In genomic region chrX:160935541-160935940, GRCm38 (mm10) we compare ENCODE assay signal across 10 mouse cellular contexts. TPM values are rescaled to one million over a fixed set of nuclear protein-coding genes. Genes with fewer than 3 reads are reported as not detected.
A peak's percentile ranks its signal among the peaks of the same experiment; 100 is the strongest.
DNase-seq lines count a peak whose midpoint lies in the region; TF ChIP-seq lines count a peak whose summit lies in the region.
"Had no signal": no experiment of that assay in that cellular context is flagged by ENCODE, and none has a peak within 500 bp of the region (broad histone marks: within the 10 kb centered on the region; RNA-seq: fewer than 3 reads in every experiment).

No protein-coding gene starts in this region.

- no peaks in the 10 kb centered on the region for H3K4me1 ChIP-seq in spleen, adult 2 months (ENCODE audit: control insufficient read depth, insufficient read depth, insufficient read length)
- H3K4me1 ChIP-seq: embryonic facial prominence, embryonic 10.5 days; stomach, embryonic 15.5 days had no signal

- no peak for TF ChIP-seq POLR2A in spleen, adult 2 months (IDR thresholded peaks at IDR 0.05; ENCODE audit: low read depth, low read length)

- TF ChIP-seq CTCF in spleen, adult 2 months (IDR thresholded peaks at IDR 0.05; ENCODE audit: extremely low read depth, insufficient read depth, insufficient read length, insufficient replicate concordance), result peak; percentile 11; the same call in 1 of the 2 replicates

- peak; percentile 40 to 75 for DNase-seq in adrenal gland, adult (ENCODE audit: inconsistent age in 2 of 2, low spot score in 1 of 2)
- no peak for DNase-seq in adrenal gland, postnatal 4 days (ENCODE audit: low spot score in 2 of 2)
- no peak for DNase-seq in spleen, adult 2 months (ENCODE audit: low read depth in 1 of 2, low spot score in 2 of 2)
- DNase-seq in spleen, adult 12 weeks (ENCODE audit: low spot score), result no peak
- peak; percentile 5 to 7 for DNase-seq in heart, postnatal 14 days
- DNase-seq in retina, postnatal 1 day, result peak; percentile 9
- DNase-seq in left cerebral cortex, postnatal 10 days (ENCODE audit: extremely low spot score in 1 of 2, low spot score in 2 of 2), result no peak
- DNase-seq in ovary, postnatal 14 days (ENCODE audit: low spot score), result no peak

- no peak overlapping the region for H3K4me3 ChIP-seq in spleen, adult 2 months (ENCODE audit: extremely low read depth, insufficient read depth, insufficient read length)
- H3K4me3 ChIP-seq: embryonic facial prominence, embryonic 10.5 days; stomach, embryonic 15.5 days had no signal

- WGBS in spleen, adult 2 months, result 60% methylated on average over 1 of the region's 1 CpGs

- no peak overlapping the region for H3K27ac ChIP-seq in spleen, adult 2 months (ENCODE audit: insufficient read depth, low read length)
- H3K27ac ChIP-seq: embryonic facial prominence, embryonic 10.5 days; stomach, embryonic 15.5 days had no signal

- H3K36me3 ChIP-seq in spleen, adult 2 months (ENCODE audit: control insufficient read depth, insufficient read depth, low read length), result no peaks in the 10 kb centered on the region
- H3K36me3 ChIP-seq: embryonic facial prominence, embryonic 10.5 days; stomach, embryonic 15.5 days had no signal

- no peaks in the 10 kb centered on the region for H3K27me3 ChIP-seq in spleen, adult 2 months (ENCODE audit: control insufficient read depth, insufficient read depth, low read length)
- H3K27me3 ChIP-seq: stomach, embryonic 15.5 days had no signal

- intact Hi-C loops in heart, postnatal 14 days (cut with DNase I), result no loop called here
- intact Hi-C loops in left cerebral cortex, postnatal 10 days (cut with DNase I), result no loop called here

RNA-seq across cellular contexts. Expression of gene Gja6, which starts 28.7 kb away (rescaled TPM):
- total RNA-seq in adrenal gland, postnatal 4 days (2021), result under 1 TPM; 0.48 to 0.59 TPM
- polyA plus RNA-seq in spleen, adult 2 months (2012; rRNA removed), result 0.07 TPM in 1 of 2 replicates, not detected in the other
- under 1 TPM; 0.14 to 0.32 TPM for total RNA-seq in heart, postnatal 14 days (2021)
- total RNA-seq in left cerebral cortex, postnatal 10 days (2021), result 1 to 10 TPM; 1.5 to 1.9 TPM

RNA-seq across cellular contexts. Expression of gene Cdkl5, which starts 59.0 kb away (rescaled TPM):
- 10 to 100 TPM; 12.2 to 15.2 TPM for total RNA-seq in adrenal gland, postnatal 4 days (2021)
- polyA plus RNA-seq in spleen, adult 2 months (2012; rRNA removed), result 0.23 and 0.53 TPM in 2 replicates
- 1 to 10 TPM; 6.7 to 7.3 TPM for total RNA-seq in heart, postnatal 14 days (2021)
- total RNA-seq in left cerebral cortex, postnatal 10 days (2021), result 100 to 1,000 TPM; 132 to 142 TPM

Comparison
In these comparisons a context has a peak if more than half of its experiments do, and no peak if none do; other contexts are left out.
1. DNase-seq: peak in adrenal gland, adult (2 of 2), heart, postnatal 14 days (2 of 2) and retina, postnatal 1 day (single experiment); none in adrenal gland, postnatal 4 days (0 of 2), spleen, adult 2 months (0 of 2), spleen, adult 12 weeks (single experiment), left cerebral cortex, postnatal 10 days (0 of 2) and ovary, postnatal 14 days (single experiment).
2. RNA of gene Cdkl5, which starts 59.0 kb away (total RNA-seq): 132 to 142 TPM in left cerebral cortex, postnatal 10 days; 12.2 to 15.2 TPM in adrenal gland, postnatal 4 days and 6.7 to 7.3 TPM in heart, postnatal 14 days; every median in the first group is over 4 times any median in the second.